Mouse (Mus musculus): Measurements from ENCODE around the gene B3gnt3. TPM values are rescaled to one million over a fixed set of nuclear protein-coding genes. Genes with fewer than 3 reads are reported as not detected.

The B3gnt3 gene
- total and polyA plus RNA-seq, 3 experiments: 0.19 to 0.84 TPM; not detected in 1

GRCm38 (mm10) chr8:71723047-71723551 is 21.5 kb upstream of the B3gnt3 start:
- Histone ChIP-seq H3K4me1 (ENCODE audit: control insufficient read depth in 1 of 2, insufficient read depth in 2 of 2, low read length in 2 of 2) (peaks cover 4 to 12% of the 10 kb centered on the region in 2 experiments), H3K4me3 (ENCODE audit: control insufficient read depth in 1 of 2, insufficient read depth in 1 of 2, low read depth in 2 of 2, low read length in 2 of 2) (no peak overlapping the region), H3K79me2 (ENCODE audit: control insufficient read depth, insufficient read depth, low read length, poor library complexity) (no peaks in the 10 kb centered on the region), H3K9ac (ENCODE audit: control insufficient read depth, low read depth, low read length, poor library complexity, severe bottlenecking) (no peak overlapping the region), H3K27me3 (ENCODE audit: control insufficient read depth in 1 of 2, insufficient read depth in 2 of 2, low read length in 2 of 2) (no peaks in the 10 kb centered on the region), H3K36me3 (ENCODE audit: control insufficient read depth in 1 of 2, insufficient read depth in 2 of 2, low read length in 2 of 2) (peaks cover 0 to 5% of the 10 kb centered on the region in 2 experiments; a peak in 1 of 4 replicates), H3K9me3 (replicated peaks; ENCODE audit: insufficient read depth, low read length) (no peaks in the 10 kb centered on the region), H3K27ac (ENCODE audit: control insufficient read depth, low read depth, low read length) (no peak overlapping the region)
- no peak for DNase-seq (ENCODE audit: low read depth, low spot score)
- TF ChIP-seq ZC3H11A (IDR thresholded peaks at IDR 0.05; ENCODE audit: low read depth, low read length) (no peak), SMC3 (IDR thresholded peaks at IDR 0.05; ENCODE audit: low read depth, low read length) (no peak), CTCF (IDR thresholded peaks at IDR 0.05 in 2 of 3, conservative IDR thresholded peaks at IDR 0.05 in 1 of 3; ENCODE audit: control insufficient read depth in 1 of 3, insufficient read depth in 1 of 3, low read depth in 2 of 3, low read length in 3 of 3, poor library complexity in 1 of 3, severe bottlenecking in 1 of 3) (no peak)

- Histone ChIP-seq H3K4me3 (ENCODE audit: control insufficient read depth in 1 of 2, insufficient read depth in 1 of 2, low read depth in 2 of 2, low read length in 2 of 2) (0 out of 4 replicates have a peak overlapping the region, but pooled peaks of 1 of the 2 experiments have one; percentile 12), H3K9ac (ENCODE audit: control insufficient read depth, low read depth, low read length, poor library complexity, severe bottlenecking) (no peak overlapping the region; the same call in 1 of the 2 replicates), H3K27me3 (ENCODE audit: control insufficient read depth in 1 of 2, insufficient read depth in 2 of 2, low read length in 2 of 2) (no peaks in the 10 kb centered on the region), H3K27ac (ENCODE audit: control insufficient read depth, low read depth, low read length) (peak overlapping the region; percentile 14; the same call in 1 of the 2 replicates), H3K36me3 (ENCODE audit: control insufficient read depth in 1 of 2, insufficient read depth in 2 of 2, low read length in 2 of 2) (peaks cover 0 to 5% of the 10 kb centered on the region in 2 experiments; a peak in 1 of 4 replicates), H3K9me3 (replicated peaks; ENCODE audit: insufficient read depth, low read length) (no peaks in the 10 kb centered on the region), H3K79me2 (ENCODE audit: control insufficient read depth, insufficient read depth, low read length, poor library complexity) (no peaks in the 10 kb centered on the region), H3K4me1 (ENCODE audit: control insufficient read depth in 1 of 2, insufficient read depth in 2 of 2, low read length in 2 of 2) (peaks cover 4 to 12% of the 10 kb centered on the region in 2 experiments)
- peak; percentile 35 for DNase-seq (ENCODE audit: low read depth, low spot score)
- TF ChIP-seq NRF1 (IDR thresholded peaks at IDR 0.05; ENCODE audit: insufficient read depth, low read depth, low read length, poor library complexity, severe bottlenecking): no peak
- 0 out of 2 replicates have a peak, but pooled peaks have one; percentile 2 for TF ChIP-seq SIN3A (IDR thresholded peaks at IDR 0.05; ENCODE audit: low read length)
Observed at GRCm38 (mm10) chr8:71719928-71720457, 18.4 kb upstream of the B3gnt3 start.

GRCm38 (mm10) chr8:71719218-71719617 is 17.6 kb upstream of the B3gnt3 start:
- Histone ChIP-seq H3K27ac (ENCODE audit: control insufficient read depth, low read depth, low read length) (peak overlapping the region; percentile 14; the same call in 1 of the 2 replicates), H3K79me2 (ENCODE audit: control insufficient read depth, insufficient read depth, low read length, poor library complexity) (no peaks in the 10 kb centered on the region), H3K4me3 (ENCODE audit: control insufficient read depth in 1 of 2, insufficient read depth in 1 of 2, low read depth in 2 of 2, low read length in 2 of 2) (no peak overlapping the region), H3K9me3 (replicated peaks; ENCODE audit: insufficient read depth, low read length) (no peaks in the 10 kb centered on the region), H3K27me3 (ENCODE audit: control insufficient read depth in 1 of 2, insufficient read depth in 2 of 2, low read length in 2 of 2) (no peaks in the 10 kb centered on the region), H3K9ac (ENCODE audit: control insufficient read depth, low read depth, low read length, poor library complexity, severe bottlenecking) (no peak overlapping the region), H3K4me1 (ENCODE audit: control insufficient read depth in 1 of 2, insufficient read depth in 2 of 2, low read length in 2 of 2) (peaks cover 4 to 10% of the 10 kb centered on the region in 2 experiments), H3K36me3 (ENCODE audit: control insufficient read depth in 1 of 2, insufficient read depth in 2 of 2, low read length in 2 of 2) (peaks cover 0 to 5% of the 10 kb centered on the region in 2 experiments; a peak in 1 of 4 replicates)
- peak; percentile 73 for DNase-seq (ENCODE audit: low read depth, low spot score)
- TF ChIP-seq CHD1 (IDR thresholded peaks at IDR 0.05; ENCODE audit: low read depth, low read length) (no peak), UBTF (IDR thresholded peaks at IDR 0.05; ENCODE audit: borderline replicate concordance, insufficient read depth, low read depth, low read length) (no peak), TCF12 (IDR thresholded peaks at IDR 0.05; ENCODE audit: low read depth, low read length) (peak; percentile 70), GATA1 (IDR thresholded peaks at IDR 0.05; ENCODE audit: low read depth, low read length) (no peak), CHD2 (IDR thresholded peaks at IDR 0.05; ENCODE audit: low read length) (no peak), MAFK (IDR thresholded peaks at IDR 0.05; ENCODE audit: borderline replicate concordance, low read depth, low read length) (no peak), POLR2AphosphoS5 (IDR thresholded peaks at IDR 0.05; ENCODE audit: borderline replicate concordance, low read depth, low read length) (no peak), POLR2AphosphoS2 (IDR thresholded peaks at IDR 0.05; ENCODE audit: low read length) (no peak), USF2 (IDR thresholded peaks at IDR 0.05; ENCODE audit: borderline replicate concordance in 1 of 2, insufficient read depth in 1 of 2, low read depth in 1 of 2, low read length in 2 of 2) (no peak), SMC3 (IDR thresholded peaks at IDR 0.05; ENCODE audit: low read depth, low read length) (no peak), E2F4 (IDR thresholded peaks at IDR 0.05; ENCODE audit: borderline replicate concordance, low read depth, low read length) (no peak), HCFC1 (IDR thresholded peaks at IDR 0.05; ENCODE audit: low read depth, low read length) (no peak), ZNF384 (IDR thresholded peaks at IDR 0.05; ENCODE audit: low read depth, low read length) (no peak), ELF1 (IDR thresholded peaks at IDR 0.05; ENCODE audit: low read depth, low read length) (no peak), NRF1 (IDR thresholded peaks at IDR 0.05; ENCODE audit: insufficient read depth, low read depth, low read length, poor library complexity, severe bottlenecking) (no peak), TAL1 (IDR thresholded peaks at IDR 0.05; ENCODE audit: low read length) (peak; percentile 53), MAX (IDR thresholded peaks at IDR 0.05; ENCODE audit: low read length) (no peak), EP300 (IDR thresholded peaks at IDR 0.05; ENCODE audit: low read depth in 1 of 2, low read length in 2 of 2) (peak; percentile 49 to 54; a peak in 2 of 4 replicates), ZMIZ1 (IDR thresholded peaks at IDR 0.05; ENCODE audit: low read depth, low read length) (no peak), SIN3A (IDR thresholded peaks at IDR 0.05; ENCODE audit: low read length) (no peak), NELFE (IDR thresholded peaks at IDR 0.05; ENCODE audit: low read depth, low read length) (0 out of 2 replicates have a peak, but pooled peaks have one; percentile 21), ZC3H11A (IDR thresholded peaks at IDR 0.05; ENCODE audit: low read depth, low read length) (no peak)
